Mouse (Mus musculus) MEL (cell line): ENCODE data around the gene Slc41a1. TPM values are rescaled to one million over a fixed set of nuclear protein-coding genes. Genes with fewer than 3 reads are reported as not detected.

Experiments used
- DNase-seq: peaks from one replicate; pipeline ENCODE4 v3.0.0; 2011; ENCODE audit warnings: low read depth, low spot score
- H3K27ac ChIP-seq: 2 replicates; pipeline ENCODE4 v1.5.1; 2012; ENCODE audit warnings: low read depth, mild to moderate bottlenecking, control low read depth, low read length, moderate library complexity; ENCODE audit not compliant: control insufficient read depth
- H3K27me3 ChIP-seq, 2 experiments: fragments of 150-350 bp in 1 of 2; sonication (generic) in 1 of 2; 2 replicates each; pipeline ENCODE4 v1.6.1; 2012; ENCODE audit warnings: low read length in 2 of 2, mild to moderate bottlenecking in 2 of 2, improper control_type of control experiment in 1 of 2, moderate library complexity in 1 of 2; ENCODE audit not compliant: insufficient read depth in 2 of 2, control insufficient read depth in 1 of 2
- H3K36me3 ChIP-seq, 2 experiments: 2 replicates each; pipeline ENCODE4 v1.6.1; 2012 to 2014; ENCODE audit warnings: low read length in 2 of 2, improper control_type of control experiment in 1 of 2, inconsistent platforms in 1 of 2, mild to moderate bottlenecking in 1 of 2; ENCODE audit not compliant: insufficient read depth in 2 of 2, control insufficient read depth in 1 of 2
- H3K4me1 ChIP-seq, 2 experiments: fragments of 150-350 bp in 1 of 2; sonication (generic) in 1 of 2; 2 replicates each; pipeline ENCODE4 v1.6.1; 2012; ENCODE audit warnings: low read length in 2 of 2, improper control_type of control experiment in 1 of 2, mild to moderate bottlenecking in 1 of 2; ENCODE audit not compliant: insufficient read depth in 2 of 2, control insufficient read depth in 1 of 2
- H3K4me3 ChIP-seq, 2 experiments: fragments of 150-350 bp in 1 of 2; sonication (generic) in 1 of 2; 2 replicates each; pipeline ENCODE4 v1.5.1; 2012; ENCODE audit warnings: low read depth in 2 of 2, low read length in 2 of 2, mild to moderate bottlenecking in 2 of 2, moderate library complexity in 2 of 2, control low read depth in 1 of 2, improper control_type of control experiment in 1 of 2; ENCODE audit not compliant: control insufficient read depth in 1 of 2, insufficient read depth in 1 of 2
- H3K79me2 ChIP-seq: 2 replicates; pipeline ENCODE4 v1.6.1; 2012; ENCODE audit warnings: mild to moderate bottlenecking, low read length, moderate library complexity; ENCODE audit not compliant: control insufficient read depth, poor library complexity, insufficient read depth
- H3K9ac ChIP-seq: 2 replicates; pipeline ENCODE4 v1.6.1; 2012; ENCODE audit warnings: low read depth, mild to moderate bottlenecking, control low read depth, low read length, moderate library complexity; ENCODE audit not compliant: control insufficient read depth, poor library complexity, severe bottlenecking
- H3K9me3 ChIP-seq: fragments of 150-350 bp; sonication (generic); replicated peaks from 2 replicates; pipeline ENCODE4 v1.6.1; 2012; ENCODE audit warnings: mild to moderate bottlenecking, low read length, improper control_type of control experiment, moderate library complexity; ENCODE audit not compliant: insufficient read depth
- BHLHE40 ChIP-seq: IDR thresholded peaks from 2 replicates; pipeline ENCODE4 v1.6.1; 2012; ENCODE audit warnings: low read depth, mild to moderate bottlenecking, inconsistent platforms, low read length, improper control_type of control experiment, borderline replicate concordance
- E2F4 ChIP-seq: IDR thresholded peaks from 2 replicates; pipeline ENCODE4 v1.6.1; 2011; ENCODE audit warnings: low read depth, low read length, improper control_type of control experiment, borderline replicate concordance
- ETS1 ChIP-seq: IDR thresholded peaks from 2 replicates; pipeline ENCODE4 v1.6.1; 2012; ENCODE audit warnings: low read depth, mild to moderate bottlenecking, inconsistent platforms, low read length, improper control_type of control experiment, moderate library complexity
- HCFC1 ChIP-seq: IDR thresholded peaks from 2 replicates; pipeline ENCODE4 v1.6.1; 2012; ENCODE audit warnings: low read depth, mild to moderate bottlenecking, inconsistent platforms, low read length, improper control_type of control experiment, moderate library complexity
- MAFK ChIP-seq: IDR thresholded peaks from 2 replicates; pipeline ENCODE4 v1.6.1; 2011; ENCODE audit warnings: low read depth, mild to moderate bottlenecking, low read length, improper control_type of control experiment, borderline replicate concordance
- MAX ChIP-seq: IDR thresholded peaks from 2 replicates; pipeline ENCODE4 v1.6.1; 2011; ENCODE audit warnings: low read length, improper control_type of control experiment
- MEF2A ChIP-seq: IDR thresholded peaks from 2 replicates; pipeline ENCODE4 v1.6.1; 2014; ENCODE audit warnings: low read depth, mild to moderate bottlenecking, inconsistent platforms, low read length, improper control_type of control experiment; ENCODE audit not compliant: poor library complexity, insufficient replicate concordance, severe bottlenecking; ENCODE audit errors: extremely low read depth
- NELFE ChIP-seq: IDR thresholded peaks from 2 replicates; pipeline ENCODE4 v1.6.1; 2011; ENCODE audit warnings: low read depth, low read length, improper control_type of control experiment
- NRF1 ChIP-seq: IDR thresholded peaks from 2 replicates; pipeline ENCODE4 v1.6.1; 2014; ENCODE audit warnings: low read depth, mild to moderate bottlenecking, inconsistent platforms, low read length, improper control_type of control experiment, moderate library complexity; ENCODE audit not compliant: poor library complexity, insufficient read depth, severe bottlenecking
- POLR2AphosphoS2 ChIP-seq: IDR thresholded peaks from 2 replicates; pipeline ENCODE4 v1.6.1; 2011; ENCODE audit warnings: low read length, improper control_type of control experiment
- POLR2AphosphoS5 ChIP-seq: IDR thresholded peaks from 2 replicates; pipeline ENCODE4 v1.6.1; 2012; ENCODE audit warnings: low read depth, borderline replicate concordance, mild to moderate bottlenecking, inconsistent platforms, low read length, moderate library complexity, mixed read lengths
- RAD21 ChIP-seq: IDR thresholded peaks from 2 replicates; pipeline ENCODE4 v1.6.1; 2011; ENCODE audit warnings: mild to moderate bottlenecking, low read depth, low read length, improper control_type of control experiment
- SMC3 ChIP-seq: IDR thresholded peaks from 2 replicates; pipeline ENCODE4 v1.6.1; 2011; ENCODE audit warnings: low read depth, low read length, improper control_type of control experiment
- TBP ChIP-seq: IDR thresholded peaks from 2 replicates; pipeline ENCODE4 v1.8.0; 2011; ENCODE audit warnings: low read depth, low read length, improper control_type of control experiment
- TCF12 ChIP-seq: IDR thresholded peaks from 2 replicates; pipeline ENCODE4 v1.6.1; 2014; ENCODE audit warnings: low read depth, mild to moderate bottlenecking, inconsistent platforms, low read length, improper control_type of control experiment, moderate library complexity
- USF2 ChIP-seq, 2 experiments: IDR thresholded peaks; 2 replicates each; pipeline ENCODE4 v1.6.1; 2011 to 2012; ENCODE audit warnings: improper control_type of control experiment in 2 of 2, low read length in 2 of 2, borderline replicate concordance in 1 of 2, inconsistent platforms in 1 of 2, low read depth in 1 of 2, mild to moderate bottlenecking in 1 of 2; ENCODE audit not compliant: insufficient read depth in 1 of 2
- ZC3H11A ChIP-seq: IDR thresholded peaks from 2 replicates; pipeline ENCODE4 v1.6.1; 2012; ENCODE audit warnings: low read depth, mild to moderate bottlenecking, inconsistent platforms, low read length, improper control_type of control experiment
- ZMIZ1 ChIP-seq: IDR thresholded peaks from 2 replicates; pipeline ENCODE4 v1.6.1; 2012; ENCODE audit warnings: low read depth, mild to moderate bottlenecking, inconsistent platforms, low read length, improper control_type of control experiment, moderate library complexity
- ZNF384 ChIP-seq: IDR thresholded peaks from 2 replicates; pipeline ENCODE4 v1.6.1; 2012; ENCODE audit warnings: low read depth, mild to moderate bottlenecking, inconsistent platforms, low read length, improper control_type of control experiment
- polyA plus RNA-seq, 2 experiments: library from polyadenylated mRNA; stranded (reverse) in 1 of 2; unstranded in 1 of 2; fragments of >175 nt in 1 of 2; fragments of >200 nt in 1 of 2; gene quantifications; 2 replicates each; pipeline versions ENCODE4 v1.2.1 to v1.2.4; 2012; ENCODE audit warnings: low replicate concordance in 2 of 2, low read depth in 1 of 2; ENCODE audit not compliant: insufficient read length in 2 of 2, insufficient read depth in 1 of 2, missing spikeins in 1 of 2
- total RNA-seq: library from RNA; depleted of rRNA; stranded (reverse); fragments of 300-350 nt; gene quantifications from 2 replicates; pipeline ENCODE4 v1.2.3, GENCODE M21; 2012

Gene Slc41a1
- total and polyA plus RNA-seq, 3 experiments: 3.4 to 8.3 TPM; not detected in 1

- no peak overlapping the region for H3K4me3 ChIP-seq
- H3K9me3 ChIP-seq: no peaks in the 10 kb centered on the region
- DNase-seq: no peak
- TF ChIP-seq ZMIZ1 (no peak), E2F4 (no peak), NRF1 (no peak), TCF12 (no peak), MEF2A (no peak), ZNF384 (no peak), POLR2AphosphoS2 (no peak), HCFC1 (no peak)
- TF ChIP-seq, all 39 proteins: peak for 0
- no peaks in the 10 kb centered on the region for H3K36me3 ChIP-seq
- peaks cover 6 to 17% of the 10 kb centered on the region in 2 experiments for H3K27me3 ChIP-seq
- H3K4me1 ChIP-seq: no peaks in the 10 kb centered on the region
- H3K9ac ChIP-seq: no peak overlapping the region
- no peaks in the 10 kb centered on the region for H3K79me2 ChIP-seq
- H3K27ac ChIP-seq: no peak overlapping the region
These were observed 17.6 kb upstream of the Slc41a1 start for GRCm38 (mm10) chr1:131809651-131810050.

GRCm38 (mm10) chr1:131811393-131811792 lies 15.9 kb upstream of the Slc41a1 start:
- H3K9me3 ChIP-seq: no peaks in the 10 kb centered on the region
- H3K27me3 ChIP-seq: peaks cover 12 to 19% of the 10 kb centered on the region in 2 experiments
- H3K36me3 ChIP-seq: no peaks in the 10 kb centered on the region
- DNase-seq: no peak
- H3K27ac ChIP-seq: no peak overlapping the region
- H3K4me1 ChIP-seq: no peaks in the 10 kb centered on the region
- no peak for TF ChIP-seq SMC3
- no peak for TF ChIP-seq NELFE
- TF ChIP-seq POLR2AphosphoS5: no peak
- no peak for TF ChIP-seq POLR2AphosphoS2
- TF ChIP-seq MAFK: no peak
- no peak for TF ChIP-seq TBP
- TF ChIP-seq ZC3H11A: no peak
- TF ChIP-seq TCF12: no peak
- no peak for TF ChIP-seq USF2 (IDR thresholded peaks at IDR 0.05; ENCODE audit: borderline replicate concordance in 1 of 2, insufficient read depth in 1 of 2, low read depth in 1 of 2, low read length in 2 of 2)
- TF ChIP-seq BHLHE40: no peak
- TF ChIP-seq NRF1: no peak
- TF ChIP-seq ZNF384: no peak
- TF ChIP-seq MAX: no peak
- TF ChIP-seq RAD21: no peak
- TF ChIP-seq ETS1: no peak
- TF ChIP-seq MEF2A: no peak
- H3K9ac ChIP-seq: no peak overlapping the region
- no peak overlapping the region for H3K4me3 ChIP-seq
- no peaks in the 10 kb centered on the region for H3K79me2 ChIP-seq
